Mouse (Mus musculus): ENCODE data around the gene Upp2. TPM values are rescaled to one million over a fixed set of nuclear protein-coding genes. Genes with fewer than 3 reads are reported as not detected.

Gene Upp2
- polyA plus RNA-seq, 1 experiment from 2014 or later, result 11.6 TPM

DNA sequence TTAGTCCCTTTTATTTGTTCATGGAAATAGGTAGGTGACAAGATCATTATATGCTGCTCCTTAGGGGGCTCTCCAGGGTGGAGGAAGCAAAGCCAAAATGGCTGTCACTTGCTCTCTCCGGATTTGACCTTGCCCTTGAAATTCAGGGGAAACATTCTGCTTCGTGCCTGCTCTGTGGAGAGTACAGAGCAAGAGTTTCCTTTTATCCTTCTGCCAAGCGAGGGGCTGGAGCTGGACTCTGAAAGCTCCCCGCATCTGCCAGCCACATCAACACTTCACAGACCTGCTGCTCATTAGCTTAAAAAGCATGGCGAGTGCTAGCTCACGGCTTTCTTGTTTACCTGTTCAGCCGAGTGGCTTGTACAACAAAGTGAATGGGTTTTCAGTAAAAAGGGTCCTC lies 220.3 kb downstream of the Upp2 start:
- no peaks in the 10 kb centered on the region for H3K36me3 ChIP-seq
- H3K9ac ChIP-seq (replicated peaks), result no peak overlapping the region
- no peak overlapping the region for H3K4me2 ChIP-seq (replicated peaks)
- H3K27me3 ChIP-seq, result no peaks in the 10 kb centered on the region
- H3K9me3 ChIP-seq, result no peaks in the 10 kb centered on the region
- no peak for ATAC-seq
- 48% methylated on average over 7 of the region's 7 CpGs for WGBS
- H3K4me3 ChIP-seq (replicated peaks), result no peak overlapping the region
- no peak overlapping the region for H3K27ac ChIP-seq
- 0 out of 2 replicates have a peak, but pooled peaks cover 7% of the 10 kb centered on the region for H3K4me1 ChIP-seq (replicated peaks)

DNA sequence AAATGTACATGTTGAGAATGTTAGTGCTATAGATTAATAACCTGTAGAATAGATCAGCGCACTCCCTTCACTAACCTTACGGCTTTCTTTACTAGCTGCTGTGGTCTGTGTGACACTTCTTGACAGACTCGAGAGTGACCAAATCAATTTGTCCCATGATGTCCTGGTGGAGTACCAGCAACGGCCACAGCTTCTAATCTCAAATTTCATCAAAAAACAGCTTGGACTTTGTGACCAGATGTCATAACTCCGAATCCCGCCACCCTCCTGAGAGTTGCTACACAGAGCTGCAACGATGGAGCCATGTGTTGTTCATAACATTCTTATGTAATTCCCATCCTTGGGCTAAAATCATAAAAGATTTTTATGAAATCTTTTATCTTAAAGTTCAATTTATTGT lies 222.8 kb downstream of the Upp2 start:
- 86% methylated on average over 7 of the region's 7 CpGs for WGBS
- no peak overlapping the region for H3K4me3 ChIP-seq (replicated peaks)
- H3K27me3 ChIP-seq, result no peaks in the 10 kb centered on the region
- no peaks in the 10 kb centered on the region for H3K9me3 ChIP-seq
- no peak overlapping the region for H3K9ac ChIP-seq (replicated peaks)
- H3K4me2 ChIP-seq (replicated peaks), result no peak overlapping the region
- H3K4me1 ChIP-seq (replicated peaks), result 0 out of 2 replicates have a peak, but pooled peaks cover 7% of the 10 kb centered on the region
- no peaks in the 10 kb centered on the region for H3K36me3 ChIP-seq
- no peak for ATAC-seq
- H3K27ac ChIP-seq, result no peak overlapping the region

DNA sequence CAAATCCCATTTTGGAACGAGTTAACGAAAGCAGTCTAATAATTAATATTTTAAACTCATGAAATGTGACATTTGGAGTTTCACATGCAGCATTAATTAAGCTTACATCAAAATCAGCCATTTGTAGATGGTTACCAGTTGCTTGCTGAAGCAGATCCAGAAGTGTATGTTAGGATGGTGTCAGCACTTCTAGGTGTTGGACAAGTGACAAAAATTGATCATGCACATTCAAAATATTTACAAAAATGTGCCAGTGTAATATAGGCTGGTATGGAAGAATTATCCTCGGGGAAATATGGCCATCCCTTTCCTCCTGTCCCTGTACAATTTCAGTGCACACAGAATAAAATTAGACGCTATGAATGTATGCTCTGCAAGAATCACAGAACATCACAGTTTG lies 223.3 kb downstream of the Upp2 start:
- 91% methylated on average over 4 of the region's 4 CpGs for WGBS
- ATAC-seq, result no peak
- H3K9ac ChIP-seq (replicated peaks), result no peak overlapping the region

DNA sequence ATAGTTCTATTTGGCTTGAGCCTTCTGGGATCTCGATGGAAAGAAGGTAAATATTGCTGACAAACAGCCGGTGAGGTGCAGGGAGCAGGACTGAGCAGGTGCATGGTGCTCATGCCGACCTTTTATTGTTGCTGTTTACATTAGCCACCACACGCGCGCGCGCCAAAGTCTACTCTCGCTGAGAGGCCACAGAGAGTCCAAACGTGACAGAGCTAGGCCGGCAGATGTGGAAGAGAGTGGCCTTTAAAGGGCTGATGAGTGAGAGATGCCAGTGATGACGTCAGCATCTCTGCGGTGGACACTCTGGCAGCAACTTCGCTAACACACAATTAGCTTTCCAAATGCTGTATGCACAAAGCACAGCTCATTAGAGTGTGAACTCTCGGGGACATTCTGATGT lies 227.4 kb downstream of the Upp2 start:
- WGBS, result 82% methylated on average over 15 of the region's 15 CpGs
- H3K9me3 ChIP-seq, result no peaks in the 10 kb centered on the region
- no peaks in the 10 kb centered on the region for H3K36me3 ChIP-seq
- no peaks in the 10 kb centered on the region for H3K27me3 ChIP-seq
- H3K27ac ChIP-seq, result no peak overlapping the region
- H3K4me3 ChIP-seq (replicated peaks), result no peak overlapping the region
- no peaks in the 10 kb centered on the region for H3K4me1 ChIP-seq (replicated peaks)
- no peak overlapping the region for H3K9ac ChIP-seq (replicated peaks)
- no peak for ATAC-seq
- no peak overlapping the region for H3K4me2 ChIP-seq (replicated peaks)

More for the DNA sequence above, 223.3 kb downstream of the Upp2 start:
- Histone ChIP-seq H3K36me3 (no peaks in the 10 kb centered on the region), H3K4me3 (replicated peaks) (no peak overlapping the region), H3K9me3 (no peaks in the 10 kb centered on the region), H3K4me1 (replicated peaks) (0 out of 2 replicates have a peak, but pooled peaks cover 7% of the 10 kb centered on the region), H3K27ac (no peak overlapping the region), H3K4me2 (replicated peaks) (no peak overlapping the region), H3K27me3 (no peaks in the 10 kb centered on the region)

DNA sequence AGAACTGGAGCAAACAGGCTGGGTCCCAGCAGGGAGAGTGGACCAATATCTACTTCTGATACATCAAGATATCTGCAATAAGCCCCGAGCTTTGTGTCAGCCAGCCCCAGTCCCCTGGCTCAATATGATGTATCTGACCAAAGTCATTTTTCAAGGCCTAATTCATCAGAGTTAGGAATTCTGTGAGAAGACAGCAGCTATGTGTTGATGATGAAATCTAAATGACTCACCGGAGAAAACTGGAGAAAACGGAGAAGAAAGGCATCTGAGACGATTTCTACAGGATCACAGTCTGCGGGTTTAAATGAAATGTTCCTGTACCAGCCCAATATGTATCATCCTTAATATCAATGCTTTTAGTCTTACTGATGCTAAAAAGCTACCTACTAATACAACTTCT lies 228.3 kb downstream of the Upp2 start:
- H3K27ac ChIP-seq, result no peak overlapping the region
- H3K36me3 ChIP-seq, result no peaks in the 10 kb centered on the region
- H3K9ac ChIP-seq (replicated peaks), result no peak overlapping the region
- ATAC-seq, result no peak
- H3K4me3 ChIP-seq (replicated peaks), result no peak overlapping the region
- no peaks in the 10 kb centered on the region for H3K4me1 ChIP-seq (replicated peaks)
- 94% methylated on average over 5 of the region's 5 CpGs for WGBS
- H3K27me3 ChIP-seq, result no peaks in the 10 kb centered on the region
- H3K4me2 ChIP-seq (replicated peaks), result no peak overlapping the region
- no peaks in the 10 kb centered on the region for H3K9me3 ChIP-seq

DNA sequence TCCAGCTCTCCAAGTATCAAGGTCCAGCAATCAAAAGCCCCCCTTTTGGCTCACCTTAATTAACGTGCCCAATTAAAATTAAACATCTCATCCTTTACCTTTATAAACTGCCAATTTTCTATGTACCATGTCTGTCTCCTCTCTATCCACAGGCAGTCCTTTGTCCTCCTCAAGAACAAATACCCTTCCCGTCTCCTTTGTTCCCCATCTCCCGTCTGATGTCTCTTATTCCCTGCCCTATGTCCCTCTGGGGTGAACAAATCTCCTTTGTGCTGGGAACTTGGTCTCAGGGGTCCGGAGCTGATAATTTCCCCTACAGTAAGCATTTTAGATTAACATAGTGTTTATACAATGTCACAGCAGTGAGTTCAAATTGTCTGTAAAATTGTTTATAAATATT lies 230.4 kb downstream of the Upp2 start:
- ATAC-seq, result 0 out of 2 replicates have a peak, but pooled peaks have one; percentile 27
- no peak overlapping the region for H3K4me3 ChIP-seq (replicated peaks)
- H3K9ac ChIP-seq (replicated peaks), result no peak overlapping the region
- no peak overlapping the region for H3K4me2 ChIP-seq (replicated peaks)
- H3K27me3 ChIP-seq, result no peaks in the 10 kb centered on the region
- no peaks in the 10 kb centered on the region for H3K36me3 ChIP-seq
- H3K4me1 ChIP-seq (replicated peaks), result no peaks in the 10 kb centered on the region
- WGBS, result 26% methylated on average over 4 of the region's 4 CpGs
- no peak overlapping the region for H3K27ac ChIP-seq
- H3K9me3 ChIP-seq, result no peaks in the 10 kb centered on the region

DNA sequence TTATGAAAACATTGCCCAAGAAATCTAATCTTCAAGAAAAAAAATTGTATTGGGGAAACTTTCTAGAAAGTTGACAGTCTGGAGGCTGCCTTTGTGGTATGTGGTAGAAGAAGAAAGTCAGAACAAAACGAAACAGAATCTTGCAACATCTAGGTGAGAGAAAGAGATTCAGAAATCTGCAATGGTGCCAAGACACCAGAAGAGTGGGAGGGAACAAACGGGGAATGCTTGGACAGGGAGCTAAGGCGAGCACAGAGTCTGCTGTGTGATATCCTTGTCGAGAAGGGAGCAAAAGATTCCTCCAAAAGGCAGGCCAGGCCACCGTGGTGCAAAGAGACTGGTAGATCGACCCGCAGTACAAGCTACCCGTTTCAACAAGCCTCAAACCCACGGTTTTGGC lies 232.0 kb downstream of the Upp2 start:
- H3K27me3 ChIP-seq, result no peaks in the 10 kb centered on the region
- 92% methylated on average over 9 of the region's 9 CpGs for whole genome bisulfite sequencing
- no peak overlapping the region for H3K4me3 ChIP-seq (replicated peaks)
- H3K9me3 ChIP-seq, result no peaks in the 10 kb centered on the region
- H3K36me3 ChIP-seq, result no peaks in the 10 kb centered on the region
- no peak overlapping the region for H3K9ac ChIP-seq (replicated peaks)
- H3K4me1 ChIP-seq (replicated peaks), result no peaks in the 10 kb centered on the region
- H3K27ac ChIP-seq, result no peak overlapping the region
- ATAC-seq, result no peak
- H3K4me2 ChIP-seq (replicated peaks), result no peak overlapping the region

DNA sequence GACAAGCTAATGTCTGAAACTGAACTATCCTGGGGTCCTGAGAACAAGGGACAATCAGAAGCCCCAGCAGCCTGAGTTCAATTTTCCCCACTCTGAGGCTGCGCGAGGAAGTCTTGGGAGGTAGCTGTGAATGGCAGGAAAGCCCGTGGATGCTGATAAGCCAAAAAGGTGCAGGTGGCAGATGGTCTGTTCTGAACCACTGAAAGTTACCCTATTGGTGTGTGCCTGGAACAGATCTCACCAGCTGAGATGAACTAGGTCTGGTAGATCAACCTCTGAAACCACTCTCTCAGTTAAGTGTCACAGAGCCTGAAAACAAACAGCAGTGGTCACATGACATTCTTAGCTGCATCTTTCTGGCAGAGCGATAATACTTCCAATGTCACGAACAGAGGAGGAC lies 232.5 kb downstream of the Upp2 start:
- no peaks in the 10 kb centered on the region for H3K9me3 ChIP-seq
- no peaks in the 10 kb centered on the region for H3K27me3 ChIP-seq
- WGBS, result 90% methylated on average over 5 of the region's 5 CpGs
- no peaks in the 10 kb centered on the region for H3K36me3 ChIP-seq
- no peak overlapping the region for H3K27ac ChIP-seq
- no peak overlapping the region for H3K4me3 ChIP-seq (replicated peaks)
- no peak for ATAC-seq
- no peaks in the 10 kb centered on the region for H3K4me1 ChIP-seq (replicated peaks)
- no peak overlapping the region for H3K9ac ChIP-seq (replicated peaks)
- H3K4me2 ChIP-seq (replicated peaks), result no peak overlapping the region

DNA sequence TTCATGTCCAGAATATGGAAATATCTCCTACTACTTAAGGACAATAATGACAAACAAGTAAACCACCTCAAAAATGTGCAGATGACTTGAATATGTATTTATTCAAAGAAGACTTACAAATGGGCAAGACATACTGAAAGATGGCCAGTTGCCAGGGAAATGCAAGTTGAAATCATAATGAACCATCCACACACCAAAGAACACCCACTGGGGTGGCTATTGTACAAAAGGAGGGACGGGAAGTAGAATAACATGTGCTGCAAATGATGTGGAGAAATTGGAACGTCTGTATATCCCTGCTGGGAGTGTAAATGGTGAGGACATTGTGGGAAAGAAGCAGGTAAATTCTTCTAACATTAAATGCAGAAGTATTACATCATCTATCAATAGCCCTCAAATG lies 245.8 kb downstream of the Upp2 start:
- H3K4me1 ChIP-seq (replicated peaks), result 0 out of 2 replicates have a peak, but pooled peaks cover 3% of the 10 kb centered on the region

DNA sequence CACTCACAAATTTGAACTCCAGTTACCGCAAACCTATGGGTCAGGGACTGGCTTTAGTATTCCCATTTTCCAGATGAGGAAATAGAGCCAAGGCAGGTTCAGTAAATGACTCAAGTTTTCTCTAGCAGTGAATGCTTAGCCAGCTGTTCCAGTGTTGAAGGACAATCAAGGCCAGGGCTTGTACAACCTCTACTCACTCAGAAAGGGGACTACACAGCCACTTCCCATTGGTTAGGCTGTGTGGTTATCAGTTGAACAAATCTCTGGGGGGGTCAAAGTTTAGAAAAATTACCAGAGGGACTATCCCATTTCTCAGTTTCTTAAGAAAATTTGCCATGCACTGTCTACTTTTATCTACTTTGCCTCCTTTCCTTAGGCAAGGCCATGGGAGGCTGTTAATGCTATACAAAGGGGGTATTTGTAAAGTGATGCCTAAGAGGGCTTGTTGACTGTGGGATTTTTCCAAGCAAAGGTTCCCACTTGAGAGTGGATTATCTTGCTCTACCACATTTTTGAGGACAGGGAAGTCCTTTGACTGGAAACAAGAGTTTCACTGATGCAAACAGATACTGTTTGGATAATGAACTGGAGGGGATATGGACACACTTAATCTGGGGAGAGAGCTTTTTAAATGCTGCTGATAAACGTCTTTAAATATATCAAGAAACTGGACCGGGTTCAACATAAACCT lies 262.0 kb downstream of the Upp2 start:
- Histone ChIP-seq H3K9ac (replicated peaks) (no peak overlapping the region), H3K27me3 (no peaks in the 10 kb centered on the region), H3K4me2 (replicated peaks) (no peak overlapping the region), H3K36me3 (no peaks in the 10 kb centered on the region), H3K9me3 (no peaks in the 10 kb centered on the region), H3K4me1 (replicated peaks) (no peaks in the 10 kb centered on the region), H3K27ac (no peak overlapping the region), H3K4me3 (replicated peaks) (no peak overlapping the region)
- WGBS, result 68% methylated on average over 3 of the region's 3 CpGs
- no peak for ATAC-seq

More for the DNA sequence above, 245.8 kb downstream of the Upp2 start:
- H3K9me3 ChIP-seq, result no peaks in the 10 kb centered on the region
- H3K27me3 ChIP-seq, result no peaks in the 10 kb centered on the region
- no peak overlapping the region for H3K4me3 ChIP-seq (replicated peaks)
- H3K9ac ChIP-seq (replicated peaks), result no peak overlapping the region
- 21% methylated on average over 2 of the region's 2 CpGs for WGBS
- H3K4me2 ChIP-seq (replicated peaks), result no peak overlapping the region
- no peak overlapping the region for H3K27ac ChIP-seq
- 0 out of 2 replicates have a peak, but pooled peaks have one; percentile 53 for ATAC-seq
- no peaks in the 10 kb centered on the region for H3K36me3 ChIP-seq

DNA sequence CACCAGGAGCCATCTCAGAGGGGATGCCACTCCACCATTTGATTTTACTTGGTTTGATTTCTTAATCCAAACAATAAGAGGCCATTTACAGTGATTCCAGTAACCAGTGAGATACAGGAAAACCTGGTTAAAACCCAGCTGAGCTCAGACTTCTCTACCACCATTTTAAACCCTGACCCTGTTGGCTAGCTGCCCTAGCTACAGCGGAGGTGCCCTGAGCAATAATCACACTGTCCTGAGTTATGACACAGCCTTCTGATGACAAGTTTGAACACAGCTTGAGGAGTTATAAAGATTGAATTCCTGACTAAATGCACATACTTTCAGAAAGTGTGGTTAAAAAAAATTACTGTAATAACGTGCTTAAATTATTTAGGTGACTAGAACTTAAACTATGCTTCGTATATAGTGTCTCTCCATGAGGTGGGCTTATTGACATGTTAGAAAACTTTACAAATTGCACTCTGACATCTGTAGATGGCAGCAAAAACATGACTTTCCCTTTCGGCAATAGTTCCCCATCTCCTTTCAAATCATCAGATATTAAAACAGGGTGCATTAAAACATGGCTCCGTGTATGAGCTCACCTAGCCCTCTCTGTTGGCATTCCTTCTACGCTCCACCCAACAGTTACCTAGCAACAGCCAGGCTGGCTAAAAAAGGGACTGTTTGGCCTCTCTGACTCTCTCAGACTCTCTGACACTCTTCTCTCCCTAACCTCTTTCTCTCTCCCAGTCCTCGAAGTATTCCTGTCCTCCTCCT lies 263.1 kb downstream of the Upp2 start:
- Histone ChIP-seq H3K36me3 (no peaks in the 10 kb centered on the region), H3K27me3 (no peaks in the 10 kb centered on the region), H3K9me3 (no peaks in the 10 kb centered on the region), H3K9ac (replicated peaks) (no peak overlapping the region), H3K4me3 (replicated peaks) (no peak overlapping the region), H3K4me1 (replicated peaks) (no peaks in the 10 kb centered on the region), H3K27ac (no peak overlapping the region), H3K4me2 (replicated peaks) (no peak overlapping the region)
- WGBS, result 61% methylated on average over 7 of the region's 7 CpGs
- ATAC-seq, result peak; percentile 65; the same call in 1 of the 2 replicates

DNA sequence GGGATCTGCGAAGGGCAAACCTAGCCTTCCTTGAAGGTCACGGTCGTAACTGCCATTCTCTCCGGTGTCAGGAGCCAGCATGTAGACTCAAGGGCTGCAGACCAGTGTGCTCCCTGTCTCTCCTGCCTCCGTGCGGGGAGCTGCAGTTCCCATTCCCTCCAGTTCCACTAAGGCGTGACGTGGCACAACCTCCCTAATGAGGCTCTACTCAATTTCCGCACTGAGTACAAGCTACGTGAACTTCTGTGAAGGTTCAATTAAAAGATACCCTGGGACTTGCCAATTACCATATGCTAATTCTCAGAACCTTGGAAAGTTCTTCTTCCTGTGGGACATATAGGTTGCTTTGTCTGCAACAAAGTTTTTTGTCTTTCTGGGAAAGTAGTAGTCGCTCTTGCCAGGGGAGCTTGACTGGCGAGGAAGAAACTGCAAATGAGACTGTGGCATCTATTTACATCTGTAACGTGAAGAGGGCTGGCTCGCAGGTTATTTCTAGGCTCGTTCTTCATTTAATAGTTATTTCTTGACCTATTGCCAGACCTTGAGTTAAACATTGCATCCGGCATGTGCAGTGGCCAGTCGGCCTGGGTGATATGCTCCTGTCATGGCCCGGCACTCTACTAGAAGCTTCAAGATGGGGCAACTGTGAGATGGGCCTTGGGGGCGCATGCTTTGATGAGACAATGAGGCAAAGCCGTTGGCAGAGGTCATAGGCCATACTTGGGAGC lies 265.3 kb downstream of the Upp2 start:
- H3K27ac ChIP-seq, result no peak overlapping the region
- no peaks in the 10 kb centered on the region for H3K4me1 ChIP-seq (replicated peaks)
- no peaks in the 10 kb centered on the region for H3K36me3 ChIP-seq
- 91% methylated on average over 20 of the region's 20 CpGs for WGBS
- no peak overlapping the region for H3K9ac ChIP-seq (replicated peaks)
- no peak overlapping the region for H3K4me2 ChIP-seq (replicated peaks)
- ATAC-seq, result no peak
- H3K9me3 ChIP-seq, result no peaks in the 10 kb centered on the region
- no peak overlapping the region for H3K4me3 ChIP-seq (replicated peaks)
- no peaks in the 10 kb centered on the region for H3K27me3 ChIP-seq

Data from midbrain, embryonic 13.5 days (tissue).